Mouse (Mus musculus): ENCODE measurements around the gene Ncapd2. TPM values are rescaled to one million over a fixed set of nuclear protein-coding genes. Genes with fewer than 3 reads are reported as not detected.

Ncapd2 gene
- polyA plus RNA-seq, 1 experiment, result 34.7 TPM

DNA sequence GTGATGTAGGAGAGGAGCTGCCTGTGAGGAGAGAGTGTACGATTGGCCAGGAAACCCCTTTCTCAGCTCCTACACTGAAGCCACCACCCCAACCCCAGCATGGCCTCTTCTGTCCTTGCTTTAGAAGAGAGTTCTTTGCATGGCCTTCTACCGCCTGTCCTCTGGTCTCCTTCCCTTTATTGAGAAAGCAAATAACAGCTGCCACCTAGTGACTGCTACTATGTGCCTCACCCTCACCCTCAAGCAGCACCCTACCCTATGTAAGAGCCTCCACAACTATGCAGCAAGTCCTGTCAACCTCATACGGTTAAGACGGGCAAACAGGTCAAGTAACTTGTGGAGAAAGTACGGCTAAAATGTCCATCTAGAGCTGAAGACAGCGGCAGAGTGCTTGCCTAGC, 21.3 kb downstream of the Ncapd2 start:
- Histone ChIP-seq H3K27me3 (ENCODE audit: control insufficient read depth, insufficient read depth, insufficient read length) (no peaks in the 10 kb centered on the region), H3K4me2 (ENCODE audit: low read depth) (no peak overlapping the region), H3K36me3 (ENCODE audit: control insufficient read depth, insufficient read depth) (peaks cover 7% of the 10 kb centered on the region), H3K79me2 (ENCODE audit: control insufficient read depth, insufficient read depth) (peaks cover 2% of the 10 kb centered on the region), H3K4me3 (no peak overlapping the region), H3ac (ENCODE audit: control insufficient read depth, insufficient read length) (no peak overlapping the region)
- TF ChIP-seq MAX (IDR thresholded peaks at IDR 0.05; ENCODE audit: low read depth) (no peak), MYOG (IDR thresholded peaks at IDR 0.05; ENCODE audit: control insufficient read depth in 1 of 3, insufficient read depth in 1 of 3, insufficient read length in 2 of 3, low read depth in 2 of 3) (no peak), POLR2AphosphoS2 (IDR thresholded peaks at IDR 0.05; ENCODE audit: insufficient read length, low read depth) (no peak), USF1 (IDR thresholded peaks at IDR 0.05; ENCODE audit: low read depth) (no peak), TCF3 (IDR thresholded peaks at IDR 0.05; ENCODE audit: insufficient read length, low read depth) (no peak), MYOD1 (IDR thresholded peaks at IDR 0.05; ENCODE audit: control insufficient read depth in 1 of 3, insufficient read length in 2 of 3, low read depth in 2 of 3) (no peak), CEBPB (IDR thresholded peaks at IDR 0.05; ENCODE audit: insufficient read depth, poor library complexity, severe bottlenecking) (no peak), POLR2A (IDR thresholded peaks at IDR 0.05; ENCODE audit: insufficient read length, low read depth) (no peak), TCF12 (IDR thresholded peaks at IDR 0.05; ENCODE audit: insufficient read depth, poor library complexity, severe bottlenecking) (no peak), E2F4 (IDR thresholded peaks at IDR 0.05; ENCODE audit: insufficient read depth) (no peak), REST (IDR thresholded peaks at IDR 0.05; ENCODE audit: insufficient read depth, insufficient read length) (no peak), SRF (IDR thresholded peaks at IDR 0.05; ENCODE audit: control insufficient read depth, insufficient read length, low read depth) (no peak)

DNA sequence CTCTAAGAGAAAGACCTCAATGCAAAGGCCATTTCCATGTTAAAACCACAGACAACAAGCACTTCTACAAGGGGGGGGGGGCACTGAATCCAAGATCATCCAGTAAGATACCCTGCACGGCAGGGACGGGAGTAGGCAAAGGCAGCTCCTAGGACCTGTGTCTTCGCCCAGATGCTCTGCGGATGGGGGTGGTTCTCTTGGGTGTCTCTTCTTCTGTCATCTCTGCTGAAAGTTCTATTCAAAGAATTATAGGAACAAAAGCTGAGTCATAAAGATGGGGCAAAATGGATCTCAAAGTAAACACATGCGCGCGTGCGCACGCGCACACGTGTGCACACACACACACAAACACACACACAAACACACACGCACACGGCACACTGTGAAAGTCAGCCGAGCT, 23.4 kb downstream of the Ncapd2 start:
- H3K36me3 ChIP-seq (ENCODE audit: control insufficient read depth, insufficient read depth), result peaks cover 12% of the 10 kb centered on the region
- peak overlapping the region; percentile 93 for H3K4me2 ChIP-seq (ENCODE audit: low read depth)
- no peaks in the 10 kb centered on the region for H3K27me3 ChIP-seq (ENCODE audit: control insufficient read depth, insufficient read depth, insufficient read length)
- no peak overlapping the region for H3ac ChIP-seq (ENCODE audit: control insufficient read depth, insufficient read length)
- peaks cover 23% of the 10 kb centered on the region for H3K79me2 ChIP-seq (ENCODE audit: control insufficient read depth, insufficient read depth)
- H3K4me3 ChIP-seq, result no peak overlapping the region
- TF ChIP-seq MYOD1 (IDR thresholded peaks at IDR 0.05; ENCODE audit: control insufficient read depth in 1 of 3, insufficient read length in 2 of 3, low read depth in 2 of 3), result no peak
- no peak for TF ChIP-seq POLR2A (IDR thresholded peaks at IDR 0.05; ENCODE audit: insufficient read length, low read depth)
- peak; percentile 5 for TF ChIP-seq POLR2AphosphoS2 (IDR thresholded peaks at IDR 0.05; ENCODE audit: insufficient read length, low read depth)
- TF ChIP-seq TCF3 (IDR thresholded peaks at IDR 0.05; ENCODE audit: insufficient read length, low read depth), result no peak

DNA sequence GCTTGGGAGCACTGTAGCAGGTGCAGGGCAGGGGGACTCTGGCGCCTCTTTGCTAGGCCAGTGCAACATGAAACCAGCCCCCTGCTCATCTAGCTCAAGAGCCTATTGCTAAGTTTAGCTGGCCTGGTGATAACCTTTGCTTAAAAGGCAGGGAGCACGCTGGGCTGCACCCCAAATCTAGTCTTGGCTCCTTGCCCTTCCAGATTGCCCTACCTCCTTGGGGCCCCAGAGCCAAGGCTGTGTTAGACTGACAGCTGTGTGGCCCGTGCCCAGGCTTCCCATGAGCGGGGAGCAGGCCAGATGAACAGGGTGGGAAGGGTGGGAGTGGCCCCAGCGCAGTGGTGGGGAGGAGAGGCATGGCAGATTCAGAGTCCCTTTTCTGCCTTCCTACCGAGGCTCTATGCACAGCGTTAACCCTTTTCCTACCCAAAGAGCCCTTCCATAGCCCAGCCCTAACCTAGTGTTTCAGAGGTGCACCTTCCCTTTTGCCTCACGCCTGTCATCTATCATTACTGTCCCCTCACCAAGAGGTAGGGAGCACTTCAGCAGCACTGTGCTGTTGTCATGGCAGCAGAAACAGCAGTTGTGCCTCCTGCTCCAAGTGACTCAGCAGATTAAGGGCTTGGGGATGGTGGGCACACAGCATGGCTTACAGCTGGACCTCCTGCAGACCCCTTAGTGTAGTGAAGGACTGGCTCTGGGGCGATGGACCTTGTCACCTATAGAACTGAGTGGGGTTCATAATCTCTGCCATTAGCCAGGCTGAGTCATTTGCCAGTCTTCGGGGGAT, 24.4 kb downstream of the Ncapd2 start:
- Histone ChIP-seq H3K4me3 (peak overlapping the region; percentile 98), H3K79me2 (ENCODE audit: control insufficient read depth, insufficient read depth) (peaks cover 24% of the 10 kb centered on the region), H3K27me3 (ENCODE audit: control insufficient read depth, insufficient read depth, insufficient read length) (no peaks in the 10 kb centered on the region), H3ac (ENCODE audit: control insufficient read depth, insufficient read length) (no peak overlapping the region), H3K36me3 (ENCODE audit: control insufficient read depth, insufficient read depth) (peaks cover 6% of the 10 kb centered on the region), H3K4me2 (ENCODE audit: low read depth) (peak overlapping the region; percentile 93)
- TF ChIP-seq MYOD1 (IDR thresholded peaks at IDR 0.05; ENCODE audit: control insufficient read depth in 1 of 3, insufficient read length in 2 of 3, low read depth in 2 of 3), result peak in 2 of 3 experiments; percentile 34 to 49
- TF ChIP-seq E2F4 (IDR thresholded peaks at IDR 0.05; ENCODE audit: insufficient read depth), result no peak
- no peak for TF ChIP-seq MAX (IDR thresholded peaks at IDR 0.05; ENCODE audit: low read depth)
- TF ChIP-seq POLR2AphosphoS2 (IDR thresholded peaks at IDR 0.05; ENCODE audit: insufficient read length, low read depth), result peak; percentile 55
- TF ChIP-seq REST (IDR thresholded peaks at IDR 0.05; ENCODE audit: insufficient read depth, insufficient read length), result no peak
- no peak for TF ChIP-seq TCF3 (IDR thresholded peaks at IDR 0.05; ENCODE audit: insufficient read length, low read depth)
- no peak for TF ChIP-seq POLR2A (IDR thresholded peaks at IDR 0.05; ENCODE audit: insufficient read length, low read depth)
- TF ChIP-seq USF1 (IDR thresholded peaks at IDR 0.05; ENCODE audit: low read depth), result no peak
- TF ChIP-seq TCF12 (IDR thresholded peaks at IDR 0.05; ENCODE audit: insufficient read depth, poor library complexity, severe bottlenecking), result no peak
- peak in 2 of 3 experiments; percentile 30 to 37 for TF ChIP-seq MYOG (IDR thresholded peaks at IDR 0.05; ENCODE audit: control insufficient read depth in 1 of 3, insufficient read depth in 1 of 3, insufficient read length in 2 of 3, low read depth in 2 of 3)
- no peak for TF ChIP-seq CEBPB (IDR thresholded peaks at IDR 0.05; ENCODE audit: insufficient read depth, poor library complexity, severe bottlenecking)
- no peak for TF ChIP-seq SRF (IDR thresholded peaks at IDR 0.05; ENCODE audit: control insufficient read depth, insufficient read length, low read depth)

DNA sequence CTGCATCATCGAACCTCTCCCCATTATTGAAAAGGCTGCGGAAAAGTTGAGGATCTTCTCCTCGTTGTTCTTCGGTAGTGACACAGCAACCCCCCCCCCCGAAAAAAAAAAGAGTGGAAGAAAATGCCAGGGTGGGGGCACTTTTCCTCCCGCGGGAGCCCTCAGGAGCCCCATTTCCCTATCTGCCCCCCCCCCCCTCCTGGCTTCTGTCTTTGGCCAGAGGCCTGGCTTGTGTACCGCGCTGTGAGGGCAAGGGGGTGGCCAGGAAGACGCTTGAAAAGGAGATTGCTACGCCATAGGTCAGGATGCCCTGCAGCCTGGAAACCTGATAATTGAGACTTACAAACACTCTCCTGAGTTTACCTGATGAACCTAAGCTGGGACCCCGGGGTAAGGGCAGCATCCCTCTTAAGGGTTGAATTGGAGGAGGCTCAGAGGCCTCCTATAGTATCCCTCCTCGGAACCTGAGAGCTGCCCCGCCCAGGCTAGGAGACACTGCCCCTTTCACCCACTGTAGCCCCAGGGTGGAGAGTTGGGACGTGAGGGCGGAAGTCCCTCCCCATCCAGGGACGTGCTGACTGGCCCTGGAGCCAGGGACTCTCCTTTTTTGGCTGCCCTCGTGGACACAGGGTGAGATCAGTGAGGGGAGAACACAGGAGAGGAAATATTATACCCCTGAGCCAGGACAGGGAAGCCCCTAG, 25.3 kb downstream of the Ncapd2 start, which contains the start of gene Gapdh:
Gene Gapdh, minus strand, starts transcription at position 417 of the 701 bp plus-strand sequence.
- peaks cover 5% of the 10 kb centered on the region for H3K36me3 ChIP-seq (ENCODE audit: control insufficient read depth, insufficient read depth)
- H3K4me3 ChIP-seq, result peak within 1 kb of the TSS; percentile 98

More for the DNA sequence above, 25.3 kb downstream of the Ncapd2 start, which contains the start of gene Gapdh:
- peak within 1 kb of the TSS; percentile 75 for H3ac ChIP-seq (ENCODE audit: control insufficient read depth, insufficient read length)
- TF ChIP-seq USF1 (IDR thresholded peaks at IDR 0.05; ENCODE audit: low read depth) (no peak), SRF (IDR thresholded peaks at IDR 0.05; ENCODE audit: control insufficient read depth, insufficient read length, low read depth) (peak; percentile 94), MYOD1 (IDR thresholded peaks at IDR 0.05; ENCODE audit: control insufficient read depth in 1 of 3, insufficient read length in 2 of 3, low read depth in 2 of 3) (no peak), REST (IDR thresholded peaks at IDR 0.05; ENCODE audit: insufficient read depth, insufficient read length) (no peak), MYOG (IDR thresholded peaks at IDR 0.05; ENCODE audit: control insufficient read depth in 1 of 3, insufficient read depth in 1 of 3, insufficient read length in 2 of 3, low read depth in 2 of 3) (no peak), TCF12 (IDR thresholded peaks at IDR 0.05; ENCODE audit: insufficient read depth, poor library complexity, severe bottlenecking) (no peak), TCF3 (IDR thresholded peaks at IDR 0.05; ENCODE audit: insufficient read length, low read depth) (no peak), CEBPB (IDR thresholded peaks at IDR 0.05; ENCODE audit: insufficient read depth, poor library complexity, severe bottlenecking) (no peak), MAX (IDR thresholded peaks at IDR 0.05; ENCODE audit: low read depth) (no peak), E2F4 (IDR thresholded peaks at IDR 0.05; ENCODE audit: insufficient read depth) (no peak), POLR2A (IDR thresholded peaks at IDR 0.05; ENCODE audit: insufficient read length, low read depth) (peak; percentile 62), POLR2AphosphoS2 (IDR thresholded peaks at IDR 0.05; ENCODE audit: insufficient read length, low read depth) (peak; percentile 78)
- H3K4me2 ChIP-seq (ENCODE audit: low read depth), result peak within 1 kb of the TSS; percentile 93
- H3K27me3 ChIP-seq (ENCODE audit: control insufficient read depth, insufficient read depth, insufficient read length), result no peaks in the 10 kb centered on the region
- H3K79me2 ChIP-seq (ENCODE audit: control insufficient read depth, insufficient read depth), result peaks cover 24% of the 10 kb centered on the region
